Mouse (Mus musculus) erythroblast, embryonic 14.5 days (primary cell): ENCODE data around the gene Tmem164. TPM values are rescaled to one million over a fixed set of nuclear protein-coding genes. Genes with fewer than 3 reads are reported as not detected.

ENCODE experiments used
- H3K27me3 ChIP-seq: 2 replicates; pipeline ENCODE4 v1.6.1; 2012; ENCODE audit warnings: inconsistent platforms; ENCODE audit not compliant: control insufficient read depth
- H3K36me3 ChIP-seq: 2 replicates; pipeline ENCODE4 v1.6.1; 2012; ENCODE audit warnings: mild to moderate bottlenecking, inconsistent platforms; ENCODE audit not compliant: control insufficient read depth
- H3K4me1 ChIP-seq: 2 replicates; pipeline ENCODE4 v1.6.1; 2012; ENCODE audit warnings: inconsistent platforms; ENCODE audit not compliant: control insufficient read depth
- H3K4me3 ChIP-seq: replicated peaks from 2 replicates; pipeline ENCODE3; 2012; ENCODE audit warnings: moderate library complexity, mild to moderate bottlenecking, inconsistent platforms
- H3K9me3 ChIP-seq: 2 replicates; pipeline ENCODE4 v1.6.1; 2012; ENCODE audit warnings: low read length, inconsistent platforms, mixed read lengths; ENCODE audit not compliant: control insufficient read depth
- GATA1 ChIP-seq: IDR thresholded peaks from 2 replicates; pipeline ENCODE4 v1.6.1; 2012; ENCODE audit warnings: low read length, inconsistent platforms, mixed read lengths
- TAL1 ChIP-seq: IDR thresholded peaks from 3 replicates; pipeline ENCODE4 v1.6.1; 2012; ENCODE audit warnings: low read length, inconsistent platforms, mixed read lengths
- polyA plus RNA-seq: library from polyadenylated mRNA; stranded (reverse); fragments of >175 nt; gene quantifications from 2 replicates; pipeline ENCODE4 v1.2.3, GENCODE M21; 2012

The Tmem164 gene
- polyA plus RNA-seq, 1 experiment = 0.96 TPM

- Histone ChIP-seq H3K27me3 (no peaks in the 10 kb centered on the region), H3K36me3 (peaks cover 34% of the 10 kb centered on the region), H3K4me1 (peaks cover 27% of the 10 kb centered on the region), H3K4me3 (no peak overlapping the region), H3K9me3 (no peaks in the 10 kb centered on the region)
- no peak for TF ChIP-seq TAL1
- no peak for TF ChIP-seq GATA1
Observed at GRCm38 (mm10) chrX:142727847-142728246, 46.6 kb downstream of the Tmem164 start.

GRCm38 (mm10) chrX:142729040-142729439 is 47.8 kb downstream of the Tmem164 start:
- H3K9me3 ChIP-seq = no peaks in the 10 kb centered on the region
- H3K36me3 ChIP-seq = peaks cover 34% of the 10 kb centered on the region
- H3K27me3 ChIP-seq = no peaks in the 10 kb centered on the region
- peaks cover 17% of the 10 kb centered on the region for H3K4me1 ChIP-seq
- TF ChIP-seq GATA1 (no peak), TAL1 (no peak)
- H3K4me3 ChIP-seq = no peak overlapping the region

- TF ChIP-seq GATA1 (no peak), TAL1 (no peak)
- Histone ChIP-seq H3K9me3 (no peaks in the 10 kb centered on the region), H3K27me3 (no peaks in the 10 kb centered on the region), H3K4me1 (peaks cover 14% of the 10 kb centered on the region), H3K4me3 (no peak overlapping the region), H3K36me3 (peaks cover 32% of the 10 kb centered on the region)
Observed at GRCm38 (mm10) chrX:142729482-142729881, 48.3 kb downstream of the Tmem164 start.

GRCm38 (mm10) chrX:142737099-142737498 is 55.9 kb downstream of the Tmem164 start:
- no peaks in the 10 kb centered on the region for H3K4me1 ChIP-seq
- H3K36me3 ChIP-seq = peaks cover 40% of the 10 kb centered on the region
- no peaks in the 10 kb centered on the region for H3K9me3 ChIP-seq
- TF ChIP-seq GATA1 (no peak), TAL1 (no peak)
- no peaks in the 10 kb centered on the region for H3K27me3 ChIP-seq
- no peak overlapping the region for H3K4me3 ChIP-seq

GRCm38 (mm10) chrX:142737719-142738118 is 56.5 kb downstream of the Tmem164 start:
- H3K27me3 ChIP-seq = no peaks in the 10 kb centered on the region
- H3K4me3 ChIP-seq = no peak overlapping the region
- no peaks in the 10 kb centered on the region for H3K4me1 ChIP-seq
- H3K9me3 ChIP-seq = no peaks in the 10 kb centered on the region
- H3K36me3 ChIP-seq = peaks cover 40% of the 10 kb centered on the region
- TF ChIP-seq TAL1 (no peak), GATA1 (no peak)

- no peaks in the 10 kb centered on the region for H3K9me3 ChIP-seq
- TF ChIP-seq TAL1 (no peak), GATA1 (no peak)
- no peak overlapping the region for H3K4me3 ChIP-seq
- H3K27me3 ChIP-seq = no peaks in the 10 kb centered on the region
- H3K4me1 ChIP-seq = no peaks in the 10 kb centered on the region
- peaks cover 9% of the 10 kb centered on the region for H3K36me3 ChIP-seq
Observed at GRCm38 (mm10) chrX:142747428-142747827, 66.2 kb downstream of the Tmem164 start.

GRCm38 (mm10) chrX:142748574-142748973 is 67.4 kb downstream of the Tmem164 start:
- Histone ChIP-seq H3K36me3 (peaks cover 9% of the 10 kb centered on the region), H3K9me3 (no peaks in the 10 kb centered on the region), H3K27me3 (no peaks in the 10 kb centered on the region), H3K4me3 (no peak overlapping the region), H3K4me1 (no peaks in the 10 kb centered on the region)
- TF ChIP-seq GATA1 (no peak), TAL1 (no peak)

- TF ChIP-seq TAL1 = no peak
- TF ChIP-seq GATA1 = no peak
- H3K4me3 ChIP-seq = no peak overlapping the region
- H3K36me3 ChIP-seq = peaks cover 11% of the 10 kb centered on the region
Observed at GRCm38 (mm10) chrX:142750775-142751174, 69.6 kb downstream of the Tmem164 start.

GRCm38 (mm10) chrX:142755542-142755941 is 74.3 kb downstream of the Tmem164 start:
- Histone ChIP-seq H3K4me3 (no peak overlapping the region), H3K27me3 (no peaks in the 10 kb centered on the region), H3K36me3 (peaks cover 32% of the 10 kb centered on the region), H3K4me1 (no peaks in the 10 kb centered on the region), H3K9me3 (no peaks in the 10 kb centered on the region)
- TF ChIP-seq TAL1 (no peak), GATA1 (no peak)

More at GRCm38 (mm10) chrX:142750775-142751174, 69.6 kb downstream of the Tmem164 start:
- Histone ChIP-seq H3K9me3 (no peaks in the 10 kb centered on the region), H3K27me3 (no peaks in the 10 kb centered on the region), H3K4me1 (no peaks in the 10 kb centered on the region)

GRCm38 (mm10) chrX:142760415-142760814 is 79.2 kb downstream of the Tmem164 start:
- no peaks in the 10 kb centered on the region for H3K9me3 ChIP-seq
- TF ChIP-seq GATA1 = no peak
- no peak for TF ChIP-seq TAL1
- peaks cover 2% of the 10 kb centered on the region; the same call in 1 of the 2 replicates for H3K4me1 ChIP-seq
- no peaks in the 10 kb centered on the region for H3K27me3 ChIP-seq
- H3K4me3 ChIP-seq = no peak overlapping the region
- peaks cover 31% of the 10 kb centered on the region for H3K36me3 ChIP-seq
